Mouse (Mus musculus): Measurements from ENCODE around the gene Cldn19. TPM values are rescaled to one million over a fixed set of nuclear protein-coding genes. Genes with fewer than 3 reads are reported as not detected.

The Cldn19 gene
- polyA plus RNA-seq, 1 experiment from 2014 or later = not detected

- H3K4me2 ChIP-seq (replicated peaks; ENCODE audit: low read depth) = no peak overlapping the region
- H3K9me3 ChIP-seq (ENCODE audit: control insufficient read depth, low read length) = no peaks in the 10 kb centered on the region
- no peak overlapping the region for H3K9ac ChIP-seq (ENCODE audit: low read length)
- no peaks in the 10 kb centered on the region for H3K36me3 ChIP-seq (ENCODE audit: control insufficient read depth, insufficient read depth, low read length)
- H3K27ac ChIP-seq (replicated peaks) = no peak overlapping the region
- DNase-seq (ENCODE audit: low spot score) = no peak
- H3K4me3 ChIP-seq (ENCODE audit: low read depth, low read length) = no peak overlapping the region
- 0 out of 2 replicates have a peak, but pooled peaks cover 3% of the 10 kb centered on the region for H3K4me1 ChIP-seq (replicated peaks; ENCODE audit: control insufficient read depth, insufficient read depth)
- TF ChIP-seq EP300 (optimal IDR thresholded peaks at IDR 0.05) = no peak
- no peak for TF ChIP-seq CTCF (IDR thresholded peaks at IDR 0.05; ENCODE audit: low read depth)
- no peaks in the 10 kb centered on the region for H3K27me3 ChIP-seq (ENCODE audit: control insufficient read depth, insufficient read depth, low read length)
- WGBS = 52% methylated on average over 6 of the region's 6 CpGs
- 0 out of 2 replicates have a peak, but pooled peaks have one; percentile 22 for ATAC-seq (ENCODE audit: low FRiP score, low TSS enrichment)
Measured at GRCm38 (mm10) chr4:119257083-119257482, 1.9 kb downstream of the Cldn19 start.

- ATAC-seq (ENCODE audit: low FRiP score, low TSS enrichment) = peak; percentile 33; the same call in 1 of the 2 replicates
- H3K4me3 ChIP-seq (ENCODE audit: low read depth, low read length) = no peak overlapping the region
- H3K4me1 ChIP-seq (replicated peaks; ENCODE audit: control insufficient read depth, insufficient read depth) = no peaks in the 10 kb centered on the region
- no peaks in the 10 kb centered on the region for H3K27me3 ChIP-seq (ENCODE audit: control insufficient read depth, insufficient read depth, low read length)
- no peaks in the 10 kb centered on the region for H3K9me3 ChIP-seq (ENCODE audit: control insufficient read depth, low read length)
- no peaks in the 10 kb centered on the region for H3K36me3 ChIP-seq (ENCODE audit: control insufficient read depth, insufficient read depth, low read length)
- H3K27ac ChIP-seq (replicated peaks) = no peak overlapping the region
- no peak overlapping the region for H3K9ac ChIP-seq (ENCODE audit: low read length)
- peak; percentile 49 for TF ChIP-seq CTCF (IDR thresholded peaks at IDR 0.05; ENCODE audit: low read depth)
- no peak for TF ChIP-seq EP300 (optimal IDR thresholded peaks at IDR 0.05)
- WGBS = 78% methylated on average over 15 of the region's 15 CpGs
- no peak overlapping the region for H3K4me2 ChIP-seq (replicated peaks; ENCODE audit: low read depth)
- DNase-seq (ENCODE audit: low spot score) = no peak
Measured at GRCm38 (mm10) chr4:119259344-119260254, 4.4 kb downstream of the Cldn19 start.

GRCm38 (mm10) chr4:119261087-119261713 is 6.0 kb downstream of the Cldn19 start:
- H3K27me3 ChIP-seq (ENCODE audit: control insufficient read depth, insufficient read depth, low read length) = no peaks in the 10 kb centered on the region
- no peak overlapping the region for H3K27ac ChIP-seq (replicated peaks)
- H3K4me1 ChIP-seq (replicated peaks; ENCODE audit: control insufficient read depth, insufficient read depth) = no peaks in the 10 kb centered on the region
- H3K9ac ChIP-seq (ENCODE audit: low read length) = no peak overlapping the region
- no peaks in the 10 kb centered on the region for H3K36me3 ChIP-seq (ENCODE audit: control insufficient read depth, insufficient read depth, low read length)
- 57% methylated on average over 7 of the region's 7 CpGs for WGBS
- DNase-seq (ENCODE audit: low spot score) (no peak), ATAC-seq (ENCODE audit: low FRiP score, low TSS enrichment) (no peak)
- no peak overlapping the region for H3K4me2 ChIP-seq (replicated peaks; ENCODE audit: low read depth)
- no peaks in the 10 kb centered on the region for H3K9me3 ChIP-seq (ENCODE audit: control insufficient read depth, low read length)
- TF ChIP-seq EP300 (optimal IDR thresholded peaks at IDR 0.05) = no peak
- no peak for TF ChIP-seq CTCF (IDR thresholded peaks at IDR 0.05; ENCODE audit: low read depth)
- no peak overlapping the region for H3K4me3 ChIP-seq (ENCODE audit: low read depth, low read length)

GRCm38 (mm10) chr4:119262483-119262882 is 7.3 kb downstream of the Cldn19 start:
- H3K36me3 ChIP-seq (ENCODE audit: control insufficient read depth, insufficient read depth, low read length) = no peaks in the 10 kb centered on the region
- DNase-seq (ENCODE audit: low spot score) (no peak), ATAC-seq (ENCODE audit: low FRiP score, low TSS enrichment) (no peak)
- WGBS = 89% methylated on average over 5 of the region's 5 CpGs
- no peak for TF ChIP-seq CTCF (IDR thresholded peaks at IDR 0.05; ENCODE audit: low read depth)
- no peak overlapping the region for H3K4me3 ChIP-seq (ENCODE audit: low read depth, low read length)
- no peak overlapping the region for H3K27ac ChIP-seq (replicated peaks)
- no peaks in the 10 kb centered on the region for H3K9me3 ChIP-seq (ENCODE audit: control insufficient read depth, low read length)
- no peaks in the 10 kb centered on the region for H3K27me3 ChIP-seq (ENCODE audit: control insufficient read depth, insufficient read depth, low read length)
- no peak overlapping the region for H3K9ac ChIP-seq (ENCODE audit: low read length)
- no peaks in the 10 kb centered on the region for H3K4me1 ChIP-seq (replicated peaks; ENCODE audit: control insufficient read depth, insufficient read depth)
- H3K4me2 ChIP-seq (replicated peaks; ENCODE audit: low read depth) = no peak overlapping the region

- WGBS = 51% methylated on average over 3 of the region's 3 CpGs
- no peak overlapping the region for H3K27ac ChIP-seq (replicated peaks)
- no peak overlapping the region for H3K4me3 ChIP-seq (ENCODE audit: low read depth, low read length)
- H3K27me3 ChIP-seq (ENCODE audit: control insufficient read depth, insufficient read depth, low read length) = no peaks in the 10 kb centered on the region
- no peak overlapping the region for H3K4me2 ChIP-seq (replicated peaks; ENCODE audit: low read depth)
- TF ChIP-seq CTCF (IDR thresholded peaks at IDR 0.05; ENCODE audit: low read depth) (no peak), EP300 (optimal IDR thresholded peaks at IDR 0.05) (no peak)
- no peak overlapping the region for H3K9ac ChIP-seq (ENCODE audit: low read length)
- no peak for DNase-seq (ENCODE audit: low spot score)
- no peaks in the 10 kb centered on the region for H3K9me3 ChIP-seq (ENCODE audit: control insufficient read depth, low read length)
- H3K4me1 ChIP-seq (replicated peaks; ENCODE audit: control insufficient read depth, insufficient read depth) = no peaks in the 10 kb centered on the region
- H3K36me3 ChIP-seq (ENCODE audit: control insufficient read depth, insufficient read depth, low read length) = no peaks in the 10 kb centered on the region
- no peak for ATAC-seq (ENCODE audit: low FRiP score, low TSS enrichment)
Measured at GRCm38 (mm10) chr4:119263459-119263858, 8.2 kb downstream of the Cldn19 start.

GRCm38 (mm10) chr4:119266606-119267005 is 11.4 kb downstream of the Cldn19 start:
- ATAC-seq (ENCODE audit: low FRiP score, low TSS enrichment) = no peak
- H3K36me3 ChIP-seq (ENCODE audit: control insufficient read depth, insufficient read depth, low read length) = 0 out of 2 replicates have a peak, but pooled peaks cover 2% of the 10 kb centered on the region
- WGBS = 57% methylated on average over 13 of the region's 13 CpGs
- H3K4me2 ChIP-seq (replicated peaks; ENCODE audit: low read depth) = no peak overlapping the region
- no peak overlapping the region for H3K4me3 ChIP-seq (ENCODE audit: low read depth, low read length)
- TF ChIP-seq EP300 (optimal IDR thresholded peaks at IDR 0.05) (no peak), CTCF (IDR thresholded peaks at IDR 0.05; ENCODE audit: low read depth) (no peak)
- no peaks in the 10 kb centered on the region for H3K27me3 ChIP-seq (ENCODE audit: control insufficient read depth, insufficient read depth, low read length)
- H3K27ac ChIP-seq (replicated peaks) = no peak overlapping the region
- no peak overlapping the region for H3K9ac ChIP-seq (ENCODE audit: low read length)
- H3K9me3 ChIP-seq (ENCODE audit: control insufficient read depth, low read length) = no peaks in the 10 kb centered on the region
- DNase-seq (ENCODE audit: low spot score) = no peak
- no peaks in the 10 kb centered on the region for H3K4me1 ChIP-seq (replicated peaks; ENCODE audit: control insufficient read depth, insufficient read depth)
